Mouse (Mus musculus): ENCODE results near the gene Msln. TPM values are rescaled to one million over a fixed set of nuclear protein-coding genes. Genes with fewer than 3 reads are reported as not detected.

The Msln gene
- polyA plus RNA-seq, 1 experiment = 0.63 TPM

GRCm38 (mm10) chr17:25783861-25784574 is 29.8 kb upstream of the Msln start:
- H3K27me3 ChIP-seq (ENCODE audit: control insufficient read depth, insufficient read depth, low read length) = no peaks in the 10 kb centered on the region
- no peak for TF ChIP-seq POLR2A (IDR thresholded peaks at IDR 0.05; ENCODE audit: control insufficient read depth, low read depth, low read length)
- no peak for TF ChIP-seq CTCF (IDR thresholded peaks at IDR 0.05; ENCODE audit: control insufficient read depth, insufficient read depth, insufficient replicate concordance, low read depth, low read length)
- H3K27ac ChIP-seq (ENCODE audit: control insufficient read depth, insufficient read depth, low read depth, low read length) = no peak overlapping the region
- no peak overlapping the region for H3K4me3 ChIP-seq (ENCODE audit: control insufficient read depth, low read depth, low read length)
- peaks cover 11% of the 10 kb centered on the region for H3K4me1 ChIP-seq (ENCODE audit: control insufficient read depth, insufficient read depth, low read length)
- H3K36me3 ChIP-seq (ENCODE audit: control insufficient read depth, insufficient read depth, low read length) = peaks cover 3% of the 10 kb centered on the region

GRCm38 (mm10) chr17:25783086-25783485 is 28.9 kb upstream of the Msln start:
- Histone ChIP-seq H3K36me3 (ENCODE audit: control insufficient read depth, insufficient read depth, low read length) (peaks cover 3% of the 10 kb centered on the region), H3K4me3 (ENCODE audit: control insufficient read depth, low read depth, low read length) (no peak overlapping the region)

GRCm38 (mm10) chr17:25781339-25781738 is 27.2 kb upstream of the Msln start:
- no peak overlapping the region for H3K4me3 ChIP-seq (ENCODE audit: control insufficient read depth, low read depth, low read length)
- H3K36me3 ChIP-seq (ENCODE audit: control insufficient read depth, insufficient read depth, low read length) = peaks cover 5% of the 10 kb centered on the region
- peaks cover 11% of the 10 kb centered on the region for H3K4me1 ChIP-seq (ENCODE audit: control insufficient read depth, insufficient read depth, low read length)
- H3K27ac ChIP-seq (ENCODE audit: control insufficient read depth, insufficient read depth, low read depth, low read length) = no peak overlapping the region
- no peaks in the 10 kb centered on the region for H3K27me3 ChIP-seq (ENCODE audit: control insufficient read depth, insufficient read depth, low read length)
- TF ChIP-seq CTCF (IDR thresholded peaks at IDR 0.05; ENCODE audit: control insufficient read depth, insufficient read depth, insufficient replicate concordance, low read depth, low read length) (no peak), POLR2A (IDR thresholded peaks at IDR 0.05; ENCODE audit: control insufficient read depth, low read depth, low read length) (no peak)

More at GRCm38 (mm10) chr17:25783086-25783485, 28.9 kb upstream of the Msln start:
- Histone ChIP-seq H3K4me1 (ENCODE audit: control insufficient read depth, insufficient read depth, low read length) (peaks cover 11% of the 10 kb centered on the region), H3K27ac (ENCODE audit: control insufficient read depth, insufficient read depth, low read depth, low read length) (no peak overlapping the region), H3K27me3 (ENCODE audit: control insufficient read depth, insufficient read depth, low read length) (no peaks in the 10 kb centered on the region)
- TF ChIP-seq POLR2A (IDR thresholded peaks at IDR 0.05; ENCODE audit: control insufficient read depth, low read depth, low read length) (no peak), CTCF (IDR thresholded peaks at IDR 0.05; ENCODE audit: control insufficient read depth, insufficient read depth, insufficient replicate concordance, low read depth, low read length) (no peak)

GRCm38 (mm10) chr17:25777948-25778347 is 23.8 kb upstream of the Msln start:
- TF ChIP-seq CTCF (IDR thresholded peaks at IDR 0.05; ENCODE audit: control insufficient read depth, insufficient read depth, insufficient replicate concordance, low read depth, low read length) (no peak), POLR2A (IDR thresholded peaks at IDR 0.05; ENCODE audit: control insufficient read depth, low read depth, low read length) (no peak)
- Histone ChIP-seq H3K4me1 (ENCODE audit: control insufficient read depth, insufficient read depth, low read length) (peaks cover 5% of the 10 kb centered on the region), H3K4me3 (ENCODE audit: control insufficient read depth, low read depth, low read length) (no peak overlapping the region), H3K27me3 (ENCODE audit: control insufficient read depth, insufficient read depth, low read length) (no peaks in the 10 kb centered on the region), H3K36me3 (ENCODE audit: control insufficient read depth, insufficient read depth, low read length) (peaks cover 5% of the 10 kb centered on the region), H3K27ac (ENCODE audit: control insufficient read depth, insufficient read depth, low read depth, low read length) (no peak overlapping the region)

GRCm38 (mm10) chr17:25775318-25776062 is 21.3 kb upstream of the Msln start:
- Histone ChIP-seq H3K27ac (ENCODE audit: control insufficient read depth, insufficient read depth, low read depth, low read length) (no peak overlapping the region), H3K4me3 (ENCODE audit: control insufficient read depth, low read depth, low read length) (no peak overlapping the region), H3K27me3 (ENCODE audit: control insufficient read depth, insufficient read depth, low read length) (no peaks in the 10 kb centered on the region), H3K36me3 (ENCODE audit: control insufficient read depth, insufficient read depth, low read length) (peaks cover 2% of the 10 kb centered on the region; the same call in 1 of the 2 replicates), H3K4me1 (ENCODE audit: control insufficient read depth, insufficient read depth, low read length) (peaks cover 5% of the 10 kb centered on the region)
- TF ChIP-seq CTCF (IDR thresholded peaks at IDR 0.05; ENCODE audit: control insufficient read depth, insufficient read depth, insufficient replicate concordance, low read depth, low read length) = no peak
- no peak for TF ChIP-seq POLR2A (IDR thresholded peaks at IDR 0.05; ENCODE audit: control insufficient read depth, low read depth, low read length)

- H3K27ac ChIP-seq (ENCODE audit: control insufficient read depth, insufficient read depth, low read depth, low read length) = no peak within 1 kb of the TSS
Observed at GRCm38 (mm10) chr17:25773549-25774120, 19.5 kb upstream of the Msln start, which contains the start of gene Narfl. TSS of gene Narfl (plus strand) at chr17:25773776.

GRCm38 (mm10) chr17:25769331-25769730 is 15.2 kb upstream of the Msln start:
- H3K27ac ChIP-seq (ENCODE audit: control insufficient read depth, insufficient read depth, low read depth, low read length) = no peak overlapping the region

More at GRCm38 (mm10) chr17:25773549-25774120, 19.5 kb upstream of the Msln start, which contains the start of gene Narfl:
- Histone ChIP-seq H3K4me1 (ENCODE audit: control insufficient read depth, insufficient read depth, low read length) (peaks cover 5% of the 10 kb centered on the region), H3K27me3 (ENCODE audit: control insufficient read depth, insufficient read depth, low read length) (no peaks in the 10 kb centered on the region), H3K4me3 (ENCODE audit: control insufficient read depth, low read depth, low read length) (peak within 1 kb of the TSS; percentile 92), H3K36me3 (ENCODE audit: control insufficient read depth, insufficient read depth, low read length) (peaks cover 2% of the 10 kb centered on the region; the same call in 1 of the 2 replicates)
- TF ChIP-seq CTCF (IDR thresholded peaks at IDR 0.05; ENCODE audit: control insufficient read depth, insufficient read depth, insufficient replicate concordance, low read depth, low read length) (peak; percentile 95; the same call in 1 of the 2 replicates), POLR2A (IDR thresholded peaks at IDR 0.05; ENCODE audit: control insufficient read depth, low read depth, low read length) (peak; percentile 62; the same call in 1 of the 2 replicates)

More at GRCm38 (mm10) chr17:25769331-25769730, 15.2 kb upstream of the Msln start:
- Histone ChIP-seq H3K4me1 (ENCODE audit: control insufficient read depth, insufficient read depth, low read length) (peaks cover 3% of the 10 kb centered on the region), H3K27me3 (ENCODE audit: control insufficient read depth, insufficient read depth, low read length) (no peaks in the 10 kb centered on the region), H3K36me3 (ENCODE audit: control insufficient read depth, insufficient read depth, low read length) (no peaks in the 10 kb centered on the region), H3K4me3 (ENCODE audit: control insufficient read depth, low read depth, low read length) (no peak overlapping the region)
- TF ChIP-seq POLR2A (IDR thresholded peaks at IDR 0.05; ENCODE audit: control insufficient read depth, low read depth, low read length) (no peak), CTCF (IDR thresholded peaks at IDR 0.05; ENCODE audit: control insufficient read depth, insufficient read depth, insufficient replicate concordance, low read depth, low read length) (no peak)

Measured in testis, adult 2 months (tissue).